Mouse (Mus musculus): ENCODE data around the gene Phactr3.

DNA sequence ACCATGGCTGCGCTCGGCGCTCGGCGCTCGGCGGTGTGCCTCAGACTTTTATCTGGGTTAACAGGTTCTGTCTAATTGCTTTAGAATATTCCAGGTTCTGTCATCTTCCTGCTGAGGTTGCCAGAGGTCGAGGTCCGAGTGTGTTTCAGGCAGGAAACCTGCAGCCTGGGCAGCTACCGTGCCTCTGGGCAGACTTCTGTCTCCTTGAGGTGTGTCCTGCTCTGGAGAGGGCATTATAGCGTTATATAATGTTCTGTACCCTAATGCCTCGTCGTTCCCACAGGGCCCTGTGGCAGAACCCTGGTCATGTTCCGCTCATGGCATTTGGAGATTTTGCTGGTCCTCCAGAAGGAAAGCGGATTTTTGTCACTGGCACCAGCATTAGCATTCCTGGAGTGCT is 4.7 kb downstream of the Phactr3 start:
- no peak for TF ChIP-seq ZC3H11A (IDR thresholded peaks at IDR 0.05; ENCODE audit: low read depth, low read length)
- TF ChIP-seq BHLHE40 (IDR thresholded peaks at IDR 0.05; ENCODE audit: borderline replicate concordance, low read depth, low read length), result no peak
- no peak for TF ChIP-seq EP300 (IDR thresholded peaks at IDR 0.05; ENCODE audit: low read depth in 1 of 2, low read length in 2 of 2)
- TF ChIP-seq RCOR1 (IDR thresholded peaks at IDR 0.05; ENCODE audit: low read depth, low read length), result no peak
- TF ChIP-seq RAD21 (IDR thresholded peaks at IDR 0.05; ENCODE audit: low read depth, low read length), result no peak
- TF ChIP-seq GATA1 (IDR thresholded peaks at IDR 0.05; ENCODE audit: low read depth, low read length), result no peak
- no peak for TF ChIP-seq POLR2A (IDR thresholded peaks at IDR 0.05; ENCODE audit: control insufficient read depth in 1 of 2, insufficient read depth in 1 of 2, low read depth in 1 of 2, low read length in 2 of 2, poor library complexity in 1 of 2)

All from MEL (cell line).